ENCODE assay signal across 9 mouse cellular contexts in the genomic region with DNA sequence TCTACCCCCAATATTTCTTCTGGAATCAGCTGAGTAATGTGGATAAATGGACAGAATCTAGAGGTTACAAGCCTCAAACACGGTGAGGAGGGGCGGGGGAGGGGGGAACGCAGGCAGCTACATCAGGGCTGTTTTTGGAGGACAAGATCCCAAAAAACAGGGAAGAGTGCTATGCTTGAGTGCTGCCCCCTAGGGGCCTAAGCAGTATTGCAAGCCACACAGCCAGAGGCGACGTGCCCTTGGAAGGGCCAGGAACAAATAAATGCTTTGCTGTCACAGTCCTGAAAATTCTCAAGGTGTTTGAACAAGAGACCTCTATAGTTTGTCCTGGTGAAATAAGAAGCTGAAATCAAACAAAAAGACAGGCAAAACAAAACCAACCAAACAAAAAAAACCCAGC. TPM values are rescaled to one million over a fixed set of nuclear protein-coding genes. Genes with fewer than 3 reads are reported as not detected.
DNase-seq lines count a peak whose midpoint lies in the region; ATAC-seq and TF ChIP-seq lines count a peak whose summit lies in the region.
"Had no signal": no experiment of that assay in that cellular context is flagged by ENCODE, and none has a peak within 500 bp of the region (broad histone marks: within the 10 kb centered on the region; RNA-seq: fewer than 3 reads in every experiment).

No protein-coding gene starts in this region.

- no peak overlapping the region for H3K9ac ChIP-seq in heart, embryonic 11.5 days (ENCODE audit: low read depth, low read length)
- no peak overlapping the region for H3K9ac ChIP-seq in MEL (ENCODE audit: control insufficient read depth, low read depth, low read length, poor library complexity, severe bottlenecking)
- no peak overlapping the region for H3K9ac ChIP-seq in neural tube, embryonic 11.5 days (ENCODE audit: low read length)
- H3K9ac ChIP-seq: limb, embryonic 15.5 days had no signal

- TF ChIP-seq POLR2A in MEL (IDR thresholded peaks at IDR 0.05; ENCODE audit: control insufficient read depth in 1 of 2, insufficient read depth in 1 of 2, low read depth in 1 of 2, low read length in 2 of 2, poor library complexity in 1 of 2) = no peak

- H3K4me1 ChIP-seq in heart, embryonic 11.5 days (ENCODE audit: control insufficient read depth, insufficient read depth, low read length) = peaks cover 8% of the 10 kb centered on the region
- peaks cover 4 to 7% of the 10 kb centered on the region in 2 experiments; a peak in 3 of 4 replicates for H3K4me1 ChIP-seq in MEL (ENCODE audit: control insufficient read depth in 1 of 2, insufficient read depth in 2 of 2, low read length in 2 of 2)
- H3K4me1 ChIP-seq in neural tube, embryonic 11.5 days (ENCODE audit: control insufficient read depth, insufficient read depth, low read length) = peaks cover 8% of the 10 kb centered on the region

- TF ChIP-seq CTCF in MEL (IDR thresholded peaks at IDR 0.05 in 2 of 3, conservative IDR thresholded peaks at IDR 0.05 in 1 of 3; ENCODE audit: control insufficient read depth in 1 of 3, insufficient read depth in 1 of 3, low read depth in 2 of 3, low read length in 3 of 3, poor library complexity in 1 of 3, severe bottlenecking in 1 of 3) = peak; percentile 77 to 87 (median 78)

- no peak for TF ChIP-seq EP300 in MEL (IDR thresholded peaks at IDR 0.05; ENCODE audit: low read depth in 1 of 2, low read length in 2 of 2)

- TF ChIP-seq RAD21 in MEL (IDR thresholded peaks at IDR 0.05; ENCODE audit: low read depth, low read length) = peak; percentile 39

- no peak overlapping the region for H3K4me2 ChIP-seq in heart, embryonic 11.5 days
- no peak overlapping the region for H3K4me2 ChIP-seq in neural tube, embryonic 11.5 days (ENCODE audit: low read depth)
- H3K4me2 ChIP-seq: limb, embryonic 15.5 days had no signal

- no peak overlapping the region for H3K4me3 ChIP-seq in heart, embryonic 11.5 days (ENCODE audit: low read depth, low read length)
- no peak overlapping the region for H3K4me3 ChIP-seq in MEL (ENCODE audit: control insufficient read depth in 1 of 2, insufficient read depth in 1 of 2, low read depth in 2 of 2, low read length in 2 of 2)
- H3K4me3 ChIP-seq in neural tube, embryonic 11.5 days (ENCODE audit: low read depth, low read length) = no peak overlapping the region
- H3K4me3 ChIP-seq: limb, embryonic 15.5 days had no signal

- H3K9me3 ChIP-seq in heart, embryonic 11.5 days (replicated peaks; ENCODE audit: control insufficient read depth, low read length) = no peaks in the 10 kb centered on the region
- no peaks in the 10 kb centered on the region for H3K9me3 ChIP-seq in MEL (replicated peaks; ENCODE audit: insufficient read depth, low read length)
- H3K9me3 ChIP-seq in neural tube, embryonic 11.5 days (ENCODE audit: control insufficient read depth, low read length) = no peaks in the 10 kb centered on the region
- H3K9me3 ChIP-seq: limb, embryonic 15.5 days had no signal

- 5% methylated on average over 5 of the region's 5 CpGs for WGBS in heart, embryonic 11.5 days (ENCODE audit: insufficient replicate concordance)
- 6% methylated on average over 5 of the region's 5 CpGs for WGBS in neural tube, embryonic 11.5 days

- no peak overlapping the region for H3K27ac ChIP-seq in heart, embryonic 11.5 days (ENCODE audit: low read depth, low read length)
- H3K27ac ChIP-seq in MEL (ENCODE audit: control insufficient read depth, low read depth, low read length) = no peak overlapping the region
- H3K27ac ChIP-seq in neural tube, embryonic 11.5 days (ENCODE audit: low read depth, low read length) = no peak overlapping the region
- H3K27ac ChIP-seq: limb, embryonic 15.5 days had no signal

- peak; percentile 74 to 93 for DNase-seq in heart, adult 18-20 months
- peak; percentile 58 for DNase-seq in MEL (ENCODE audit: low read depth, low spot score)
- peak; percentile 93 to 95 for DNase-seq in cerebellum, postnatal 10 days
- DNase-seq in heart, adult 8-10 months (ENCODE audit: low spot score) = peak; percentile 78
- DNase-seq in left cerebral cortex, adult 18-20 months (ENCODE audit: low spot score in 2 of 2) = peak; percentile 81 to 90
- peak; percentile 83 for DNase-seq in neural tube, embryonic 11.5 days (ENCODE audit: low spot score)
- peak; percentile 59 for DNase-seq in testis, postnatal 14 days (ENCODE audit: low spot score)

- ATAC-seq in heart, embryonic 11.5 days (replicated peaks; ENCODE audit: insufficient number of reproducible peaks, low FRiP score, low TSS enrichment) = no peak
- no peak for ATAC-seq in neural tube, embryonic 11.5 days (ENCODE audit: insufficient read depth, low FRiP score, low TSS enrichment)

- H3K36me3 ChIP-seq in heart, embryonic 11.5 days (ENCODE audit: control insufficient read depth, insufficient read depth, low read length) = no peaks in the 10 kb centered on the region
- peaks cover 0 to 6% of the 10 kb centered on the region in 2 experiments; a peak in 1 of 4 replicates for H3K36me3 ChIP-seq in MEL (ENCODE audit: control insufficient read depth in 1 of 2, insufficient read depth in 2 of 2, low read length in 2 of 2)
- H3K36me3 ChIP-seq in neural tube, embryonic 11.5 days (ENCODE audit: control insufficient read depth, insufficient read depth, low read length) = no peaks in the 10 kb centered on the region
- H3K36me3 ChIP-seq: limb, embryonic 15.5 days had no signal

- H3K27me3 ChIP-seq in heart, embryonic 11.5 days (ENCODE audit: control insufficient read depth, insufficient read depth, low read length) = no peaks in the 10 kb centered on the region
- no peaks in the 10 kb centered on the region for H3K27me3 ChIP-seq in MEL (ENCODE audit: control insufficient read depth in 1 of 2, insufficient read depth in 2 of 2, low read length in 2 of 2)
- no peaks in the 10 kb centered on the region for H3K27me3 ChIP-seq in neural tube, embryonic 11.5 days (ENCODE audit: control insufficient read depth, insufficient read depth, low read length)
- H3K27me3 ChIP-seq: limb, embryonic 15.5 days had no signal

- peaks cover 19% of the 10 kb centered on the region for H3K79me2 ChIP-seq in MEL (ENCODE audit: control insufficient read depth, insufficient read depth, low read length, poor library complexity)

TF ChIP-seq in MEL, 35 proteins besides CTCF, POLR2A, EP300 and RAD21:
- TF ChIP-seq POLR2AphosphoS5 (IDR thresholded peaks at IDR 0.05; ENCODE audit: borderline replicate concordance, low read depth, low read length) = no peak
- TF ChIP-seq ZC3H11A (IDR thresholded peaks at IDR 0.05; ENCODE audit: low read depth, low read length) = peak; percentile 29; the same call in 1 of the 2 replicates
- no peak for TF ChIP-seq MXI1 (IDR thresholded peaks at IDR 0.05; ENCODE audit: low read depth, low read length)
- TF ChIP-seq SIN3A (IDR thresholded peaks at IDR 0.05; ENCODE audit: low read length) = no peak
- TF ChIP-seq ELF1 (IDR thresholded peaks at IDR 0.05; ENCODE audit: low read depth, low read length) = peak; percentile 32; the same call in 1 of the 2 replicates
- TF ChIP-seq SMC3 (IDR thresholded peaks at IDR 0.05; ENCODE audit: low read depth, low read length) = peak; percentile 32; the same call in 1 of the 2 replicates
- no peak for TF ChIP-seq MAFK (IDR thresholded peaks at IDR 0.05; ENCODE audit: borderline replicate concordance, low read depth, low read length)
- no peak for TF ChIP-seq E2F4 (IDR thresholded peaks at IDR 0.05; ENCODE audit: borderline replicate concordance, low read depth, low read length)
- TF ChIP-seq CHD1 (IDR thresholded peaks at IDR 0.05; ENCODE audit: low read depth, low read length) = no peak

RNA-seq across cellular contexts. Expression of a gene that starts 3.6 kb away (rescaled TPM):
- total RNA-seq in heart, adult 18-20 months (2021) = 100 to 1,000 TPM; 304 to 366 TPM
- 4,475 and 4,598 TPM in 2 replicates for polyA plus RNA-seq in heart, embryonic 11.5 days (2014; fragmentation: Nextera tagmentation; extraction: Ambion mirVana)
- 7,288 and 8,303 TPM in 2 replicates for total RNA-seq in MEL (2012; rRNA removed)
- polyA plus RNA-seq in MEL (2012; ENCODE audit: insufficient read depth in 1 of 2, insufficient read length in 2 of 2, low read depth in 1 of 2, low replicate concordance in 2 of 2, missing spikeins in 1 of 2) = 1,000 to 10,000 TPM in 1 of 2 experiments, not detected in 1; 3,662 TPM
- total RNA-seq in heart, adult 8-10 months (2022) = 100 to 1,000 TPM; 262 to 310 (median 280) TPM
- 1,000 to 10,000 TPM; 1,850 TPM for total RNA-seq in left cerebral cortex, adult 18-20 months (2021)
- 4,780 and 5,005 TPM in 2 replicates for polyA plus RNA-seq in neural tube, embryonic 11.5 days (2014; fragmentation: Nextera tagmentation; extraction: Ambion mirVana)

RNA-seq across cellular contexts. Expression of a gene that starts 22.8 kb away (rescaled TPM):
- 10 to 100 TPM; 33.8 to 37.0 TPM for total RNA-seq in heart, adult 18-20 months (2021)
- polyA plus RNA-seq in heart, embryonic 11.5 days (2014; fragmentation: Nextera tagmentation; extraction: Ambion mirVana) = 6.8 and 7.9 TPM in 2 replicates
- total RNA-seq in MEL (2012; rRNA removed) = 12.3 and 12.8 TPM in 2 replicates
- 10 to 100 TPM; 35.5 to 90.3 TPM for polyA plus RNA-seq in MEL (2012; ENCODE audit: insufficient read depth in 1 of 2, insufficient read length in 2 of 2, low read depth in 1 of 2, low replicate concordance in 2 of 2, missing spikeins in 1 of 2)
- total RNA-seq in heart, adult 8-10 months (2022) = 10 to 100 TPM; 37.1 to 38.7 (median 37.5) TPM
- total RNA-seq in left cerebral cortex, adult 18-20 months (2021) = 100 to 1,000 TPM; 217 to 224 TPM
- polyA plus RNA-seq in neural tube, embryonic 11.5 days (2014; fragmentation: Nextera tagmentation; extraction: Ambion mirVana) = 23.4 and 25.4 TPM in 2 replicates

RNA-seq across cellular contexts. Expression of a gene that starts 32.6 kb away (rescaled TPM):
- total RNA-seq in heart, adult 18-20 months (2021) = 10 to 100 TPM; 71.4 to 86.8 TPM
- 353 and 356 TPM in 2 replicates for polyA plus RNA-seq in heart, embryonic 11.5 days (2014; fragmentation: Nextera tagmentation; extraction: Ambion mirVana)
- 70.6 and 97.2 TPM in 2 replicates for total RNA-seq in MEL (2012; rRNA removed)
- 100 to 1,000 TPM in 1 of 2 experiments, not detected in 1; 159 TPM for polyA plus RNA-seq in MEL (2012; ENCODE audit: insufficient read depth in 1 of 2, insufficient read length in 2 of 2, low read depth in 1 of 2, low replicate concordance in 2 of 2, missing spikeins in 1 of 2)
- total RNA-seq in heart, adult 8-10 months (2022) = 10 to 100 TPM; 80.1 to 97.8 (median 88.2) TPM
- 10 to 100 TPM; 41.4 to 42.5 TPM for total RNA-seq in left cerebral cortex, adult 18-20 months (2021)
- polyA plus RNA-seq in neural tube, embryonic 11.5 days (2014; fragmentation: Nextera tagmentation; extraction: Ambion mirVana) = 762 and 797 TPM in 2 replicates

Comparison
In these comparisons a context has a peak if more than half of its experiments do, and no peak if none do; other contexts are left out.
1. RNA of a gene that starts 3.6 kb away (total RNA-seq): 7,288 to 8,303 TPM in MEL and 1,850 TPM in left cerebral cortex, adult 18-20 months; 304 to 366 TPM in heart, adult 18-20 months and 262 to 310 TPM in heart, adult 8-10 months; every median in the first group is over 4 times any median in the second.
2. RNA of a gene that starts 22.8 kb away (total RNA-seq): 217 to 224 TPM in left cerebral cortex, adult 18-20 months; 37.1 to 38.7 TPM in heart, adult 8-10 months, 33.8 to 37.0 TPM in heart, adult 18-20 months and 12.3 to 12.8 TPM in MEL; every median in the first group is over 4 times any median in the second.
3. Peak in every context shown above with its lines, with median percentiles within 50 percentile points of each other: DNase-seq.